Mouse (Mus musculus) hindbrain, embryonic 16.5 days (tissue): ENCODE measurements around the gene Tmem219. TPM values are rescaled to one million over a fixed set of nuclear protein-coding genes. Genes with fewer than 3 reads are reported as not detected.
"Not testable (repeated sequence)": the region's sequence is repeated elsewhere in the genome, so short reads cannot be mapped to it uniquely, and the experiment has no call there.

Source experiments
- ATAC-seq: fragments of 200-750 bp; cut with Nextera tagmentation; 2 replicates; pipeline ENCODE4 v1.8.0; 2017; ENCODE audit warnings: moderate TSS enrichment, moderate library complexity
- H3K27ac ChIP-seq: fragments of 300-500 bp; sonication (generic); 2 replicates; pipeline ENCODE4 v1.5.1; 2014; ENCODE audit warnings: low read depth, mild to moderate bottlenecking, control low read depth, low read length, moderate library complexity
- H3K27me3 ChIP-seq: fragments of 300-500 bp; sonication (generic); replicated peaks from 2 replicates; pipeline ENCODE4 v1.6.1; 2014; ENCODE audit warnings: low read length; ENCODE audit not compliant: control insufficient read depth, insufficient read depth
- H3K36me3 ChIP-seq: fragments of 300-500 bp; sonication (generic); 2 replicates; pipeline ENCODE4 v1.6.1; 2014; ENCODE audit warnings: mild to moderate bottlenecking, low read length, moderate library complexity, mixed read lengths; ENCODE audit not compliant: control insufficient read depth, insufficient read depth
- H3K4me1 ChIP-seq: fragments of 300-500 bp; sonication (generic); 2 replicates; pipeline ENCODE4 v1.6.1; 2014; ENCODE audit warnings: low read depth, low read length; ENCODE audit not compliant: control insufficient read depth, insufficient read depth
- H3K4me2 ChIP-seq: fragments of 300-500 bp; sonication (generic); 2 replicates; pipeline ENCODE4 v1.6.1; 2014; ENCODE audit warnings: mild to moderate bottlenecking, low read length, control low read depth, moderate library complexity
- H3K4me3 ChIP-seq: fragments of 300-500 bp; sonication (generic); 2 replicates; pipeline ENCODE4 v1.5.1; 2014; ENCODE audit warnings: mild to moderate bottlenecking, low read length, control low read depth, moderate library complexity
- H3K9ac ChIP-seq: fragments of 300-500 bp; sonication (generic); 2 replicates; pipeline ENCODE4 v1.6.1; 2014; ENCODE audit warnings: low read depth, mild to moderate bottlenecking, control low read depth, low read length, moderate library complexity
- H3K9me3 ChIP-seq: fragments of 300-500 bp; sonication (generic); 2 replicates; pipeline ENCODE4 v1.6.1; 2014; ENCODE audit warnings: mild to moderate bottlenecking, low read length, moderate library complexity; ENCODE audit not compliant: control insufficient read depth
- WGBS: fragments of 180-500 bp; shearing (Covaris S2); extraction: QIAGEN DNeasy Blood & Tissue Kit; methylation state at CpG from one replicate; pipeline ENCODE4 v1.1.7; 2014; 5-methylcytosine and 5-hydroxymethylcytosine counted together
- polyA plus RNA-seq: library from polyadenylated mRNA; unstranded; fragments of >200 nt; fragmentation: Nextera tagmentation; extraction: Ambion mirVana; gene quantifications from 2 replicates; pipeline ENCODE4 v1.2.1, GENCODE M21; 2015

Gene Tmem219
- polyA plus RNA-seq, 1 experiment from 2014 or later, result 35.9 TPM

GRCm38 (mm10) chr7:126905590-126905989 lies 17.1 kb downstream of the Tmem219 start:
- no peaks in the 10 kb centered on the region for H3K27me3 ChIP-seq
- H3K4me3 ChIP-seq, result no peak overlapping the region
- H3K27ac ChIP-seq, result no peak overlapping the region
- 85% methylated on average over 3 of the region's 3 CpGs for WGBS
- H3K9ac ChIP-seq, result no peak overlapping the region
- no peaks in the 10 kb centered on the region for H3K4me1 ChIP-seq
- H3K9me3 ChIP-seq, result no peaks in the 10 kb centered on the region
- H3K4me2 ChIP-seq, result no peak overlapping the region
- no peak for ATAC-seq
- H3K36me3 ChIP-seq, result no peaks in the 10 kb centered on the region

- not testable (repeated sequence) for H3K9me3 ChIP-seq, H3K9ac ChIP-seq, H3K27me3 ChIP-seq, ATAC-seq, H3K27ac ChIP-seq, H3K36me3 ChIP-seq, H3K4me3 ChIP-seq, H3K4me2 ChIP-seq
- WGBS, result 94% methylated on average over 7 of the region's 9 CpGs
- H3K4me1 ChIP-seq, result peaks cover 12% of the 10 kb centered on the region
Observed at GRCm38 (mm10) chr7:126899781-126900180, 22.9 kb downstream of the Tmem219 start.

GRCm38 (mm10) chr7:126898102-126898990 lies 24.4 kb downstream of the Tmem219 start:
- H3K4me3 ChIP-seq, result peak overlapping the region; percentile 63
- WGBS, result 12% methylated on average over 37 of the region's 37 CpGs
- H3K4me1 ChIP-seq, result peaks cover 12% of the 10 kb centered on the region
- H3K27me3 ChIP-seq, result no peaks in the 10 kb centered on the region
- H3K36me3 ChIP-seq, result no peaks in the 10 kb centered on the region
- H3K4me2 ChIP-seq, result peak overlapping the region; percentile 69
- H3K9me3 ChIP-seq, result no peaks in the 10 kb centered on the region
- ATAC-seq, result peak; percentile 95
- peak overlapping the region; percentile 81 for H3K9ac ChIP-seq
- H3K27ac ChIP-seq, result peak overlapping the region; percentile 87

- WGBS, result 24% methylated on average over 16 of the region's 16 CpGs
- Histone ChIP-seq H3K27me3 (no peaks in the 10 kb centered on the region), H3K4me2 (peak overlapping the region; percentile 69), H3K36me3 (no peaks in the 10 kb centered on the region), H3K4me1 (peaks cover 12% of the 10 kb centered on the region), H3K9me3 (no peaks in the 10 kb centered on the region), H3K27ac (peak overlapping the region; percentile 87), H3K9ac (peak overlapping the region; percentile 81), H3K4me3 (peak overlapping the region; percentile 63)
- ATAC-seq, result no peak
Observed at GRCm38 (mm10) chr7:126897390-126898101, 25.2 kb downstream of the Tmem219 start.

GRCm38 (mm10) chr7:126896912-126897311 lies 25.8 kb downstream of the Tmem219 start:
- Histone ChIP-seq H3K27me3 (no peaks in the 10 kb centered on the region), H3K4me3 (no peak overlapping the region; the same call in 1 of the 2 replicates), H3K9ac (peak overlapping the region; percentile 81; the same call in 1 of the 2 replicates), H3K9me3 (no peaks in the 10 kb centered on the region), H3K36me3 (no peaks in the 10 kb centered on the region), H3K4me2 (peak overlapping the region; percentile 69; the same call in 1 of the 2 replicates), H3K4me1 (peaks cover 12% of the 10 kb centered on the region), H3K27ac (no peak overlapping the region)
- ATAC-seq, result no peak
- WGBS, result 91% methylated on average over 5 of the region's 5 CpGs

GRCm38 (mm10) chr7:126888852-126889251 lies 33.9 kb downstream of the Tmem219 start:
- ATAC-seq, result no peak
- Histone ChIP-seq H3K9me3 (no peaks in the 10 kb centered on the region), H3K4me1 (no peaks in the 10 kb centered on the region), H3K27me3 (no peaks in the 10 kb centered on the region), H3K9ac (no peak overlapping the region), H3K4me3 (no peak overlapping the region), H3K27ac (no peak overlapping the region), H3K4me2 (no peak overlapping the region), H3K36me3 (0 out of 2 replicates have a peak, but pooled peaks cover 2% of the 10 kb centered on the region)
- 54% methylated on average over 7 of the region's 7 CpGs for WGBS

GRCm38 (mm10) chr7:126887281-126887680 lies 35.4 kb downstream of the Tmem219 start:
- H3K4me2 ChIP-seq, result no peak overlapping the region
- ATAC-seq, result no peak
- 92% methylated on average over 5 of the region's 5 CpGs for WGBS

GRCm38 (mm10) chr7:126884286-126885164 lies 38.2 kb downstream of the Tmem219 start, which contains the start of gene Taok2:
Gene Taok2, minus strand, starts transcription at chr7:126884703.
- under 1% methylated on average over 56 of the region's 56 CpGs for WGBS
- peak; percentile 98 for ATAC-seq
- Histone ChIP-seq H3K9ac (peak within 1 kb of the TSS; percentile 95), H3K4me2 (peak within 1 kb of the TSS; percentile 84), H3K4me1 (peaks cover 28% of the 10 kb centered on the region), H3K36me3 (peaks cover 7% of the 10 kb centered on the region; the same call in 1 of the 2 replicates), H3K4me3 (peak within 1 kb of the TSS; percentile 85), H3K27ac (peak within 1 kb of the TSS; percentile 95), H3K27me3 (no peaks in the 10 kb centered on the region), H3K9me3 (no peaks in the 10 kb centered on the region)

More at GRCm38 (mm10) chr7:126887281-126887680, 35.4 kb downstream of the Tmem219 start:
- Histone ChIP-seq H3K9ac (no peak overlapping the region), H3K36me3 (0 out of 2 replicates have a peak, but pooled peaks cover 2% of the 10 kb centered on the region), H3K27ac (no peak overlapping the region), H3K4me3 (no peak overlapping the region), H3K9me3 (no peaks in the 10 kb centered on the region), H3K27me3 (no peaks in the 10 kb centered on the region), H3K4me1 (peaks cover 10% of the 10 kb centered on the region)
